Mouse (Mus musculus): ENCODE results near the gene Wdr63. TPM values are rescaled to one million over a fixed set of nuclear protein-coding genes. Genes with fewer than 3 reads are reported as not detected.

The Wdr63 gene
- total and polyA plus RNA-seq, 2 experiments from 2014 or later, result 1.1 to 1.3 TPM

- no peaks in the 10 kb centered on the region for H3K36me3 ChIP-seq (ENCODE audit: insufficient read depth, low read length)
- 85% methylated on average over 7 of the region's 7 CpGs for WGBS
- DNase-seq (ENCODE audit: low spot score) (no peak), ATAC-seq (ENCODE audit: low FRiP score) (no peak)
- no peaks in the 10 kb centered on the region for H3K9me3 ChIP-seq (ENCODE audit: low read length)
- H3K4me1 ChIP-seq (ENCODE audit: insufficient read depth, low read length), result no peaks in the 10 kb centered on the region
- no peak for TF ChIP-seq CTCF (IDR thresholded peaks at IDR 0.05)
- no peak overlapping the region for H3K9ac ChIP-seq (replicated peaks; ENCODE audit: low read length, poor library complexity, severe bottlenecking)
- no peak overlapping the region for H3K4me3 ChIP-seq (ENCODE audit: low read depth, low read length)
- H3K27me3 ChIP-seq (ENCODE audit: insufficient read depth, low read length), result no peaks in the 10 kb centered on the region
- H3K27ac ChIP-seq (ENCODE audit: low read depth, low read length), result no peak overlapping the region
- no peak overlapping the region for H3K4me2 ChIP-seq (ENCODE audit: low read depth, low read length, poor library complexity, severe bottlenecking)
These were observed 83.2 kb downstream of the Wdr63 start for GRCm38 (mm10) chr3:146024746-146025145.

GRCm38 (mm10) chr3:146022232-146022631, 85.7 kb downstream of the Wdr63 start:
- no peak for DNase-seq (ENCODE audit: low spot score)
- H3K36me3 ChIP-seq (ENCODE audit: insufficient read depth, low read length), result no peaks in the 10 kb centered on the region
- no peak for ATAC-seq (ENCODE audit: low FRiP score)
- no peak overlapping the region for H3K27ac ChIP-seq (ENCODE audit: low read depth, low read length)
- H3K4me2 ChIP-seq (ENCODE audit: low read depth, low read length, poor library complexity, severe bottlenecking), result no peak overlapping the region
- H3K27me3 ChIP-seq (ENCODE audit: insufficient read depth, low read length), result no peaks in the 10 kb centered on the region
- H3K9me3 ChIP-seq (ENCODE audit: low read length), result no peaks in the 10 kb centered on the region
- WGBS, result 93% methylated on average over 9 of the region's 9 CpGs
- H3K9ac ChIP-seq (replicated peaks; ENCODE audit: low read length, poor library complexity, severe bottlenecking), result no peak overlapping the region
- H3K4me3 ChIP-seq (ENCODE audit: low read depth, low read length), result no peak overlapping the region
- no peak for TF ChIP-seq CTCF (IDR thresholded peaks at IDR 0.05)
- no peaks in the 10 kb centered on the region for H3K4me1 ChIP-seq (ENCODE audit: insufficient read depth, low read length)

GRCm38 (mm10) chr3:146017521-146017920, 90.4 kb downstream of the Wdr63 start:
- Histone ChIP-seq H3K4me1 (ENCODE audit: insufficient read depth, low read length) (no peaks in the 10 kb centered on the region), H3K36me3 (ENCODE audit: insufficient read depth, low read length) (no peaks in the 10 kb centered on the region), H3K9ac (replicated peaks; ENCODE audit: low read length, poor library complexity, severe bottlenecking) (no peak overlapping the region), H3K4me3 (ENCODE audit: low read depth, low read length) (no peak overlapping the region), H3K27me3 (ENCODE audit: insufficient read depth, low read length) (no peaks in the 10 kb centered on the region), H3K27ac (ENCODE audit: low read depth, low read length) (no peak overlapping the region), H3K9me3 (ENCODE audit: low read length) (no peaks in the 10 kb centered on the region), H3K4me2 (ENCODE audit: low read depth, low read length, poor library complexity, severe bottlenecking) (no peak overlapping the region)
- no peak for TF ChIP-seq CTCF (IDR thresholded peaks at IDR 0.05)
- ATAC-seq (ENCODE audit: low FRiP score) (no peak), DNase-seq (ENCODE audit: low spot score) (no peak)
- 34% methylated on average over 9 of the region's 9 CpGs for WGBS

GRCm38 (mm10) chr3:146016979-146017378, 91.0 kb downstream of the Wdr63 start:
- Histone ChIP-seq H3K4me2 (ENCODE audit: low read depth, low read length, poor library complexity, severe bottlenecking) (no peak overlapping the region), H3K27ac (ENCODE audit: low read depth, low read length) (no peak overlapping the region), H3K4me1 (ENCODE audit: insufficient read depth, low read length) (no peaks in the 10 kb centered on the region), H3K4me3 (ENCODE audit: low read depth, low read length) (no peak overlapping the region), H3K9ac (replicated peaks; ENCODE audit: low read length, poor library complexity, severe bottlenecking) (no peak overlapping the region), H3K9me3 (ENCODE audit: low read length) (no peaks in the 10 kb centered on the region), H3K36me3 (ENCODE audit: insufficient read depth, low read length) (no peaks in the 10 kb centered on the region), H3K27me3 (ENCODE audit: insufficient read depth, low read length) (no peaks in the 10 kb centered on the region)
- TF ChIP-seq CTCF (IDR thresholded peaks at IDR 0.05), result no peak
- DNase-seq (ENCODE audit: low spot score), result no peak
- ATAC-seq (ENCODE audit: low FRiP score), result no peak
- 91% methylated on average over 13 of the region's 13 CpGs for WGBS

- H3K4me3 ChIP-seq (ENCODE audit: low read depth, low read length), result no peak overlapping the region
- WGBS, result 95% methylated on average over 12 of the region's 12 CpGs
- H3K4me2 ChIP-seq (ENCODE audit: low read depth, low read length, poor library complexity, severe bottlenecking), result no peak overlapping the region
- no peaks in the 10 kb centered on the region for H3K9me3 ChIP-seq (ENCODE audit: low read length)
- no peak overlapping the region for H3K9ac ChIP-seq (replicated peaks; ENCODE audit: low read length, poor library complexity, severe bottlenecking)
- ATAC-seq (ENCODE audit: low FRiP score) (no peak), DNase-seq (ENCODE audit: low spot score) (no peak)
- H3K27ac ChIP-seq (ENCODE audit: low read depth, low read length), result no peak overlapping the region
- H3K36me3 ChIP-seq (ENCODE audit: insufficient read depth, low read length), result no peaks in the 10 kb centered on the region
- no peaks in the 10 kb centered on the region for H3K4me1 ChIP-seq (ENCODE audit: insufficient read depth, low read length)
- no peaks in the 10 kb centered on the region for H3K27me3 ChIP-seq (ENCODE audit: insufficient read depth, low read length)
- no peak for TF ChIP-seq CTCF (IDR thresholded peaks at IDR 0.05)
These were observed 93.6 kb downstream of the Wdr63 start for GRCm38 (mm10) chr3:146014321-146014720.

GRCm38 (mm10) chr3:146013490-146013889, 94.4 kb downstream of the Wdr63 start:
- TF ChIP-seq CTCF (IDR thresholded peaks at IDR 0.05), result no peak
- Histone ChIP-seq H3K4me3 (ENCODE audit: low read depth, low read length) (no peak overlapping the region), H3K4me2 (ENCODE audit: low read depth, low read length, poor library complexity, severe bottlenecking) (no peak overlapping the region), H3K36me3 (ENCODE audit: insufficient read depth, low read length) (no peaks in the 10 kb centered on the region), H3K9me3 (ENCODE audit: low read length) (no peaks in the 10 kb centered on the region), H3K4me1 (ENCODE audit: insufficient read depth, low read length) (no peaks in the 10 kb centered on the region), H3K27ac (ENCODE audit: low read depth, low read length) (no peak overlapping the region), H3K27me3 (ENCODE audit: insufficient read depth, low read length) (no peaks in the 10 kb centered on the region), H3K9ac (replicated peaks; ENCODE audit: low read length, poor library complexity, severe bottlenecking) (no peak overlapping the region)
- 94% methylated on average over 7 of the region's 7 CpGs for WGBS
- ATAC-seq (ENCODE audit: low FRiP score), result no peak
- DNase-seq (ENCODE audit: low spot score), result no peak

Data from midbrain, postnatal 0 days (tissue).